Mouse (Mus musculus) urinary bladder, adult 2 months (tissue): ENCODE data around the gene Prokr1. TPM values are rescaled to one million over a fixed set of nuclear protein-coding genes. Genes with fewer than 3 reads are reported as not detected.
"Not testable (repeated sequence)": the region's sequence is repeated elsewhere in the genome, so short reads cannot be mapped to it uniquely, and the experiment has no call there.

Source experiments
- DNase-seq: peaks from one replicate; pipeline ENCODE4 v3.0.0; 2022; ENCODE audit warnings: low spot score
- polyA plus RNA-seq: library from polyadenylated mRNA; depleted of rRNA; stranded (reverse); fragments of >200 nt; gene quantifications from 2 replicates; pipeline ENCODE4 v1.2.3, GENCODE M21; 2012

Prokr1 gene
- polyA plus RNA-seq, 1 experiment = 0.72 TPM

DNA sequence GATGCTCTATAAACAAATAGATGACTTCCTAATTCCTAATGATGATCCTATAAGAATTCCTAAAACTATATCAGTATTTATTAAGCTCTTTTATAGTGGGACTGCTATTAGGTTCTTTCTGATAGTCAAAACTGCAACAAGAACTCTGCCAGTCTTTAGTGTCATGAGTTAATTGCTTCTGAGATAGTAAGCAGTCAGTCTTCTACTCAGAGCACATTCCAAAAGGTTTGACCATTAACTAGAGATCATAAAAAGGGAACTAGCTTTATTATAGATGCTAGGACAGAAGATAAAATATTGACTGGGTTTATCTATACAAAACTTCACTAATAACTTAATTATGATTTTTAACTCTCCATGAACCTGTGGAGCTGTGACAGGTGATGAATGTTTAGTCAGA, 18.7 kb downstream of the Prokr1 start:
- not testable (repeated sequence) for DNase-seq

DNA sequence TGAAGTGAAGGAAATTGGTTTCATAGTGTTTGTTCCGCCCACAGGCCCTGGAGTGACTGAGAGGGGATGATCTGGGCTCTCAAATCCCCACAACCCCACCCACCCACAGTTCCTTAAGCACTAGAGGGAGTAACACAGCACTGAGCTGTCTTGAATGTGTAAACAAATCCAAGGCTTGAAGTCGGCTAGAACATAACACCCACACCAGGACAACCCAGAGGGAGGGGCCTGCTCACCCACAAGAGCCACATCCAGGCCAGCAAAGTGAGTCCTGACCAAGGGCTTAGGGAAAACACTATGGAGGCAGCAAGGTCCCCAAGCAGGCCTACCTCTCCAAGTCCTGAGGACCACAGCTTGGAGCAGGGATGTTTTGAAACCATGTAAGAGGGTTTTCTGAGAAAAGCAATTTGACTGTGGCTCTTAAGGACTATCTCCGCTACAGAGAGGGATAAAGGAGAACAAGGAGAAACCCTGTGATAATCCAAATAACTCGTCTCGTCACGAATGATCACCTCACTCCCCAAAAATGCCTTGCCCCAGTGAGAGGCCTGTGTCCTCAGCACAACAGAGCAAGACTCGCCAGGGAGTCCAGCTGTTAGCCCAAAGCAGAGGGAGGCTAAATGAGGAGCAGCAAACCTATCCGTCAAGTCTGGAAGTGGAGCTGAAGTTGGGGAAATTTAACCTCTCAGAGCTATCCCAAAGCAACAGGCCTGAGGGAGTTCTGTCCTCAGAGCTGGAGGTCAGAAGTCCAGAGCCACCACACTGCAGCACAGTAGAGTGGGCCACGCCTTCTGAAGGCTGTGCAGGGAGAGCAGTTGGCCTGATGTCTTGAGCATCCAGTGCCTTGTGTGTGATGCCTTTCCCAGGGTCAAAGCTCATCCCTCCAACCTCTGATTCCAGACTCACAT, 22.6 kb downstream of the Prokr1 start:
- no peak for DNase-seq

DNA sequence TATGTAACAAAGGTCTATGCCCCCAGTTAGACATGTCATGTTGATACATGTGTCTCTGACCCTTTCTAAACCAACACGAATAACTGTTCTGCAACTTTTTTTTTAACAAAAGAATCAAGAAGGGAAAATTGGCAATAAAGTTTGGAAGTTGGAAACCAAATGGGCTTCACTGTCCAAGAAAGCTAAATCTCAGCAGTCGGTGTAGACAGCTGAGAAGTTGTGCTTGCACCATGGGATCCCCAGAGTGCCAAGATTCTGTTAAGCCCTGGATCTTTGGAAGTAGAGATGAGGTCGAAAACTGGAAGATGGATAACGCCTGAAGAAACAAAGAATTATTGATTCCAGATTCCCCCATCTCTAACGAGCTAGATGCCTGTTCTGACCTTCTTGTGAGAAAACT, 25.4 kb downstream of the Prokr1 start:
- DNase-seq = no peak

DNA sequence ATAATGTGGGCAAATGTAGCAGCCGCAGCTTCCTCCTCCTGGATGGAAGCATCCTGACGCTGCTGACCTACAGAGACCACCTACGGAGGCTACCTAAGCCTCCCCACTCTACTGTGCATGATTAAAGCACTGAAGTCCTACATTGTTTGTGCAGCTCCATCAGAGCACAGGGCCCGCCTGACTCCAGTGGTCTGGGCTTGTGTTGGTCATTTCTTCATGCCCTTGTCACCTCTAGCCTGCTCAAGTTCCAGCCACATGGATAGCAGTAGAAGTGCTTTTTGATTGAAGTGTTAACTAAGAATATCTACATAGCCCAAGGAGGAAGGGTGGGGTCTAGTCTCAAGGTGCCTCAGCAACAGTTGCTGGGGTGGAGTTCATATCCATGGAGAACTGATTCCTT, 26.2 kb downstream of the Prokr1 start:
- no peak for DNase-seq

DNA sequence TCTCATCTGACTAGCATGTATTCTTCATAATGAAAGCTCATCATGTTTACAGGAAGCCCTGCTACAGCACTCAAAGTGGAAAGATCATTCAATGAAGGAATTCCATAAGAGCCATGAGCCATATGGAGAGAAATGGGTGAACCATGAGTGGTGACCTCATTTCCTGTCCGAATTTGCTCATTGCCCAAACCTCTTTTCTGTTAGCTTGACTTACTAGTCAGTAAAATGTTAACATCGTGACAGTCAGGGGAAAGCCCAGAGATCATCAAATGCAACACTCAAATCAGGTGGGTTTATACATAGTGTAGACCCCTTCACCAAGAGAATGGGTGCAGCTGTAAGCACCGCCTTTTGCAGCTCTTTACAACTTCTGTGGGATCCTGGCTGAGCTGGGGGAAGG, 36.8 kb downstream of the Prokr1 start:
- DNase-seq = no peak

DNA sequence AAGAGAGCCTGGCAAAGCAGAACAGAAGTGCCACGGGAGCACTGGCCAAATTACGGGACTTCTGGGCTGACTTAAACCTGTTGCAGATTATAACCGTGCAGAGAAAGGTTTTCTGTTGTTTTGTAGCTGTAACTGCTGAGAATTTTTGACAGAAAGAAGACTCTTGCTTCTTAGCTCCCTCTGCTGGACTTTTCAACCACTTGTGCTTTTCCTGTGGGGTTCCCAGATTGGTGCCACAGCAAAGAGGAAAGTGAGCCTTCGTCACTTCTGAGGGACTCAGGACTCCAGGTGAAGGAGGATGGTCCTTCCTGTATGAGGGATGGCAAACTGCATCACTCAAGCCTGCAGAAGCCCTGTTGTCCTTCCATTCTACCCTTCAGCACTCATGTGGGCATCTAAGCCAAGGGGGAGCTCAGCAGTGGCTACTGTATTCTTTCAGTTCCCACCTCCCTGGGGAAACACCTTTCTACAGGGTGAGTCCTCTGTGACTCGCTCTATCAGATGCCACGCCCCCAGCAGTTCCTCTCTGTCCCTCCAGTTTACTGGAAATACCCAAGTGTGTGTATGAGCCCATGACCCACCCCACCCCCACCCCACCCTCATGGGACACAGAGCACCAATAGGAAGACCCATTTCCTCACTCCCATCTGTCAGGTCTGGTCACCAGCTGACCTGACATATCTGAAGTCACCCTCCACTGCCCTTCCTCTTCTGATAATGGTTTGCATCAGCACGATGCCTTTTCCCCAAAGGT, 38.3 kb downstream of the Prokr1 start:
- no peak for DNase-seq

DNA sequence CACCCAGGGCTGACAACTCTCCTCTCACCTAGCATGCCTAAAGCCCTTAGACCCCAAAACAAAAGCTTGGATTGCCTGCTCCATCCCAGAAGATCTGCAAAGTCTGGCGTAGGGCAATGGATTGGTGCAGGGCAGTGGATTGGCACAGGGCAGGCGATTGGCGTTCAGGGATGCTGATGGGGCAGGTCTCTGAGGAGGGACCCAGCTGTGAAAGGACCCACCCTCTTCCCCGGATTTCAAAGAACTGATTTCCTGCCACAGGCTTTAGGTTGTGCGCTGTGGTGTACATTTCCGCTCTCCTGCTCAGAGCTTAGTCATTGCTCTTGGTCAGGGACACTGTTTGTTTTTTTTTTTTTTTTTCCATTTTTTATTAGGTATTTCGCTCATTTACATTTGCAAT, 42.7 kb downstream of the Prokr1 start:
- DNase-seq = no peak

DNA sequence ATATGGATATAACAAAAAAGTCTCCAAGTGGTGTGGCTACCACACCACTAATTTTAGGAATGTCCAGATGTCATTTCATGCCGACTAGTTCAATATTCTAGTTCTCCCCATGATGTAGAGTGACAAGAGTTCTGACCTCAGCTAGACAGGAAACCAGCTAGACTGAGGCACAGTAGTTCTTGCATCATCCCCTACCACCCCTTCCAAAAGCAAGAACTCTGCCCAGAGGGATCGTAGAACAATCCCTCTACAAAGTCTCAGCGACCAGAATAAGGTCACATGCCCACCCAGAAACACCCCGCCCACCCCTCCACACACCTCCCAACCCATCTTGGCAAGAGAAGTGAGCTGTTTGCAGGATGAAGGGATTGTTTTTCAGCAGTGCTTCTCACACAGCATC, 43.1 kb downstream of the Prokr1 start:
- no peak for DNase-seq

DNA sequence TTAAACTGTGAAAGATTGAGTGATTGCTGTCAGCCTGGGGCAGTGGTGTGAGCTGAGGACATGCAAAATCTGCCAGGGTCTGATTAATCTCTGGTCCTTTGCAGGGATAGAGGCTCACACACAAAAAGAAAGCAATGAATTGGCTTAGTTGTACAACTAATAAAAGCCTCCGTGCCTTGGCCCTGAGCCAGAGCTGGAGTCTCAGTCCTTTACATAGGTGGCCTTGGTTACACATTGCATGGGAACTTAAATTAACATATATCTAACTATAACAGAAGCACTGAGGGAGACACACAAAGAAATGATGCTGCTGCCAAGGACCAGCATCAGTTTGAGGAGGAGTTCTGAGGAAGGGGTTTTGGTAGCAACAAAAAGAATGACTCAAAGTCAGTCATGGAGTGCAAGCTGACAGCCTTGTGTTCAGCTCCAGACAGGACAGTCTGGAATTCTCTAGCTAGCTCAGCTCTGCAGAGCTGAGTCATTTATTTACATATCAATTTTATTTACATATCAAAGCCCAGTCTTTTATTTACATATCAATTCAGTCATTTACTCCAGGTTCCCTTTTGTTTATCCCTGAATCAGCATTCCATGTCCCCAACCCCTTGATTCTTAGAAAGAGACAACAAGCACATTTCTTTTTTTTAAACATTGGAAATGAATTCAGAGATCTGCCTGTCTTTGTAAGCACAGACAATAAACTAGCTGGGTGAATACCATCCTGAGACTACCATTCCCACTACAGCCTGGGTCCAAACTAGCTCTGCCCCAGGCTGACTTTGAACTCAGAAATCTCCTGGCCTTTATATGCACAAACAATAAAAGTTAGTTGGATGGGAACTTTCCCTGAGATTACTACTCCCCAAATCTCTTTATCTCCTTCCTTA, 45.0 kb downstream of the Prokr1 start:
- DNase-seq = no peak

DNA sequence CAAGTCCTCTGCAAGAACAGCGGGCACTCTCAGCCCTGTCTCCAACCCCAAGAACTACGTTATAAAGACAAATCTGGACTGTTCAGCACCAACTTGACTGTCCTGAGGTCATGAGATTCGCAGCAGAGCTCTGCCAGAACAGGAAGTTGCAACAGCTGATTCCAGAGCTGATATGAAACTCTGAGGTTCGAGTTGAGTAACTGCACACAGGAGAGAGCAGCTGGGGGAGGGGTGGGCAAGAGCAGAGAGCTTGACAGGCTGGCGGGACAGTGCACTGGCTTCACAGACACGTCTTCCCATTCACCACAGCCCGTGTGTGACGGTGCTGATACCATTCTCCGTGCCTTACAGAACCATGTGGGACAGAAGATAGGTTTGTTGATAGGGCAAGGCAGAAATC, 48.5 kb downstream of the Prokr1 start:
- no peak for DNase-seq

DNA sequence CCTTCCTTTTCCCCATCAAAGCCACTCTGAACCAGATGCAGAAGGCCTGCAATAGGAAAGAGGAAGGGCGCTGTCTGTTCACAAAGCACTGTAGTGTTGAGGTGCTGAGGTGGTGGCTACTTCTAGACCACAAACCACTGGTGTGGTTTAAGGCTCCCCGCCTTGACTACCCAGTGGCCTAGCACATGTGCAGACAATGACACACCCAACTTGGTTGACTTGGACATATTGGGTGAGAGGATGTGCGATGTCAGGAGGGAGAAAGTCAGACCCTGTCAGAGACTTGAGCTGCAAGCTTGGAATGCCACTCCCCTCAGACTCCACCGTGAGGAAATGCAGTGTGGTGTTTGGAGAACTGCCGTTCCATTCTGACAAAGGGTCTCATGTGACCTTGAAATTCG, 49.4 kb downstream of the Prokr1 start:
- no peak for DNase-seq

DNA sequence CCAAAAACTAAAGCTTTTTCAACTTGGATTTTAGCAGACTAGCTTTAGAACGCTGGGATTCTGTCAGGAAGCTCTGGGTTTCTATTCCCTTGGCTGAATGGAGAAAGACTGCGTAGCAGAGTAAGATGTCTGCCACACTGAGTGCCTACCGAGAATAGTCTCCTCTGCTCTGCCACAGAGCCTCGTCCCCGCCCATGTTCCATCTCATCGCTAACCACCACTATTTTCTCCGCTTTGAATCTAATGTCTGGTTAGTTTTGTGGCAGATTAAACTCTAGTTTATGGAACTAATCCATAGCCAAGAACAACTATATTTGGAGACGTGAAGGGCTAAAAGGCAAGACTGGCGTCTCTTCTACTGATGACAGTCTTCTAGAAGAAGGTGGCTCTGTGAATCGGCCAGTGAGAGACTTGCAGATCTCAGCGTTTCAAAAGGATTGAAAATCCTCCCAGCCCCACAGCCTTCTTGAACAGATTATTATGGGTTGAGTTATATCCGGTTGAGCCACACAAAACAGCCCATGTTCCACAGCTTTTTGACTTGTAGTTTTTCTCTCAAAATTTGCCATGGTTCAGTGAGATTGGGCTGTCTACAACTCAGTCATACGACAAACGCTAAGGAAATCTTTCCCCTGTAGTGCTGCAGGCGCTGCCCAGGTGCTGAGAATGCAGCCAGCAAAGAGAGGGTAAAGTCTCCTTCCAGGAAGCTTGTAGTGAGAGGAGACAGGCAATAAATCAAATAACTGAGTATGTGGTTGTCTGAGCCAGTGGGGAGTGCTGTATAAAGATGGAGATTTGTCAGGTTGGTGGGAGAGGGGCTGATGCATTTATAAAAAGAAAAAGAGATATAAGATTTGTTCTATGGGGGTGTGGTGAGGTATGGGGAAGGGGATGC, 51.9 kb downstream of the Prokr1 start:
- DNase-seq = no peak

DNA sequence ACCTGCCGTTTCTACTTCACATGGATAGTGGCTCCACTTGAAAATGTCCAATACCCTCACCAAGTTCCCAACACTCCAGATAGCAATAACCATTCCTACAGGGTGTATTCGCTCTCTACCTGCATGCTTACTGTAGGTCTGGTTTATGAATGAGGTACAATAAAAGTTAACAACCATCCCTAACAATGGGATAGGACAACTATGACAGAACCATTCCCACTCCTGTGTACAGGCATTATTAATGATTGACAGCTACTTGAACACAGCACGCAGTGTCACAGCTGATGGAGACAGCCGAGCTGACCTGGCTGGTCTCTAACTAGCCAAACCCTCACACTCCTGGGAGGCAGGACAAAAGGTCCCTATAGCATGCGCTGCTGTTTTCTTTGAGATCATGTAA, 52.9 kb downstream of the Prokr1 start:
- no peak for DNase-seq

DNA sequence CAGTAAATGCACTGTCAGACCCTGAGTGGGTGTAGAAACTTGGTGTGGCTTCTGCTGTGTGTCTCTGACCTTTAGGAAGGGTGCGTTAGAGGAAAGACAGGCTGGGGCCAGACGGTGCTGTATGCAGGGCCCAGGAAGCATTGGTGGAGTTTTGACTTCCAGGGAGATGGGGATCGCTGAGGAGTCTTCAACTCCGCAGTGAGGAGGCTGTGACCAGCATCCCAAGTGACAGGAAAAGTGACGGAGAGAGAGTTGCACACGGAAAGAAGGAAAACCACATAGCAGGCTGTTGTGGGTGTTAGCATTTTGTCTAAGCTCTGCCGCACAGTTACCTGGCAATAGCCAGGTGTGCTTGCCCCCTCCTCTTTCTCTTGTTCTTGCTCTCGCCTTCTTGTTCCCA, 54.3 kb downstream of the Prokr1 start:
- no peak for DNase-seq

DNA sequence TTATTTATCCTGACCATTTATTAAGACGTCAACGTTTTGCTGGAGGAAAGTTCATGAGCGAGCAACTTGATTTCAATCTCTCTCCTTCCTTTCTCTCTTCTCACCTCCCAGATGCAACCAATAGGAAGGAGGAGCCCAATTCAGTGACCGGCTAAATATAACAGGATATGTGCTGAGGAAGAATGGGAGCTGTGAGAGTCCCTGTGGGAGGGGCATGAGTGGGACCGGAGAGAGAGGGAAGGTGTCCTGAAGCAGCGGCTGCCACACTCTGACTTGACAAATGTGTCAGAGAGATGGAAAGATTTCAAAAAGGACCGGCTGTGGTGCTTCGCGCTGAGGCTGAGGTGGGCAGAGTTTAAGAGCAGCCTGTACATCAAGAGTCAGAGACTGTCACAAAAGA, 54.9 kb downstream of the Prokr1 start:
- no peak for DNase-seq

DNA sequence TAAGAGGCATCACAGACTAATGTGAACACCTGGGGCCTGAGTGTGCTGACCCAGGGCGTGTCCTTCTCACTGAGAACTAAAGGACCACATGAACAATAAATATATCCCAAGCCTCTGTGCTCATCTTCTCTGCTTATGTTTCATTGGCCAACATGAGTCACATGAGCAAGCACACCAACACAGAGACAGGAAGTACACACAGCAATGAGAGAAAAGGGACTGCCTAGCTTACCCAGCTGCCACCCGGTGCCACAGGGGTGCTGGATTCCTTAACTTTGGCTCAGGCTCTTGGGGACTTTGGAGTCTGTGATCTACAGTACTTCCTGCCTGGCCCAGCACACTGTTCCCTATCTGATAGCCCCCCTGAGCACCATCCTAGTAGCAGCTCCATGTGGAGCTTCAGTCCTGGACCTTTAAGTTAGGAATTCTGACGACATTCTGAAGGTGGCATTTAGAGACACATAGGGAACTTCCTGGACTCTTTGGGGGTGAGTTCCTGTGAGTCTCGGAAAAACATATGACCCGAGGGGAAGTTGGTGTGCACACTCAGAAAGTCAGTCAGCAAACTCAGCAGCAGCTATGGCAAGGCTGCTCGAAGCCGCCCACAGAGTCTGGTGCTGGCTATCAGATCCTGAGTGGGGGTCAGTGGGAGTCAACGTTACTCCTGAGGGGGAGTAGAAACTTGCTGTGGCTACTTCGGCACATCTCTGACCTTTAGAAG, 55.5 kb downstream of the Prokr1 start:
- no peak for DNase-seq

DNA sequence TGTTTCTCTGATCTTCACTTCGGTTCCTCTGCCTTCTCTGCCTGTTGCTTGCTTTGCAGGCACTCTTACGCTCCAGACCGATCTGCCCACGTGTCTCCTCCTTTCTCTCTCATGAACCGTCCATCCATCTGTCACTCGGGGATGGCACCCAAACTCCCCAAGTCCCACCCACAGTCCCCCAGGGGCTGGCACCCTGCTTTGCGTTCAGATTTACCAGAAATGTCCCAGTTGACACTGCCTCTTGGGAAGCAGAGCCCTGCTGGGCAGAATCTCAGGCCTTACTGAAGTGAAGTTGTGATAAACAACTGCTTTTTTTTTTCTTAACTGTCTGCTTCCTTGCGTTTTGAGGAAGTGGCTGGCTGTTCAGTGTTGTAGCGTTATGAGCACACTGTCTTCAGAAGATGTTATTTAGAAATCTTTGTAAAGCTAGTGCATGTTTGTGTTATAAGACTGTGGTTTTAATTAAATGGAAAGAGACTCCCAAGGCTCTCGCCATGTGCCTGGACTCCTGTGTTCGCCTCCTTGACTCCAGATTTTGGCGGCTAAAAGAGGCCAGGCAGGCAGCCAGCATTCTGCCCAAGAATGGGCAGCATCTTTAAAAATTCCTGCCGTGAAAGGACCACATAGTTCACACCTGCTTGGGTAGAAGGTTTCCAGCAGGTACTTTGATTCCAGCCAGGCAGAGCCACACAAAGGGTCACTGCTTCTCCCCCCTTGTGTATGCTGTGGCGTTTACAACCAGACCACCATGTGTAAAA, 57.4 kb downstream of the Prokr1 start, which contains the start of gene Arhgap25:
Gene Arhgap25 (minus strand): TSS at position 307 of the 758 bp plus-strand sequence.
- no peak for DNase-seq

DNA sequence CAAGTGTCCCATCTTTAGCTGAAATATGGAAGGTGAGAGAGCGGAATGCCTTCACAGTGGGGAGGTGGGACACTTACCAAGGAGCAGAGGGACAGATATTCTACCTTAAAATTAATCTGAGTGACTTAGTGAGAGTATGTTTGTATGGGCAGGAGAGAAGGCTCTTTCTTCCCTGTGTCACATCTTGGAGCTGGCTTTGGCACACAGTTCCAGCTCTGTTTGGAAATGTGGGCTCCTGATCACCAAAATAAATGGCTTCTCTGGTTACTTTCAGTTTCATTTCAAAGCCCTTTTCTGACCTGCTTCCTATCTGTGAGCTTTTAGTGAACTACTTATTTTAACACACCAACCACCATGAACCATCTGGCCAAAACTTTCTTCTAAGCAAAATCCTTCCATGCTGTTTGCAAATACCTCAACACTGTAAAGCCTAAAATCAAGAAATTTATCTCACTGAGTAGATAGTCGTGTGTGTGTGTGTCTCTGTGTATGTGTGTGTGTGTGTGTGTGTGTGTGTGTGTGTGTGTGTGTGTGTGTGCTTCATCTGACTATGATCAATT, 59.0 kb downstream of the Prokr1 start:
- DNase-seq = no peak

DNA sequence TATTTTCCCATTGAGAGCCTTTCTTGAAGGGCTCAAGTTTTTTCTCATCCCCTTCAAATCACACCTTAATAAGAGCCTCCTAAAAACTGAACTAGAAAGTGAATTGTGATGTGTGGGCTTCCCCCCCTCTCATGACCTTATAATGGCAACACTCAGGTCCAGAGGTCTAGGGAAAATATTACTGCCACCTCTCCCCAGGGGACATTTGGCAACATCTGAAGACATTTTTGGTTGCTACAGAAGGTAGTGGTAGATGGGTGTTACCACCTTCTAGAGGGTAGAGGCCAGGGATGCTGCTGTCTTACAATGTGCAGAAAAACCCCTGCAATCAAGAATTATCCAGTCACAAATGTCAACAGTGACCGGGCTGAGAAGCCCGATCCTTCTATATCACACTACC, 60.2 kb downstream of the Prokr1 start:
- no peak for DNase-seq
